Mouse (Mus musculus): ENCODE measurements around the gene Fkbp9. TPM values are rescaled to one million over a fixed set of nuclear protein-coding genes. Genes with fewer than 3 reads are reported as not detected.

Fkbp9 gene
- polyA plus RNA-seq (2014; fragmentation: Illumina TruSeq; extraction: RNeasy Lipid Tissue Mini Kit (QIAGEN cat#74804); ENCODE audit: low read depth, low replicate concordance), result 149 TPM

DNA sequence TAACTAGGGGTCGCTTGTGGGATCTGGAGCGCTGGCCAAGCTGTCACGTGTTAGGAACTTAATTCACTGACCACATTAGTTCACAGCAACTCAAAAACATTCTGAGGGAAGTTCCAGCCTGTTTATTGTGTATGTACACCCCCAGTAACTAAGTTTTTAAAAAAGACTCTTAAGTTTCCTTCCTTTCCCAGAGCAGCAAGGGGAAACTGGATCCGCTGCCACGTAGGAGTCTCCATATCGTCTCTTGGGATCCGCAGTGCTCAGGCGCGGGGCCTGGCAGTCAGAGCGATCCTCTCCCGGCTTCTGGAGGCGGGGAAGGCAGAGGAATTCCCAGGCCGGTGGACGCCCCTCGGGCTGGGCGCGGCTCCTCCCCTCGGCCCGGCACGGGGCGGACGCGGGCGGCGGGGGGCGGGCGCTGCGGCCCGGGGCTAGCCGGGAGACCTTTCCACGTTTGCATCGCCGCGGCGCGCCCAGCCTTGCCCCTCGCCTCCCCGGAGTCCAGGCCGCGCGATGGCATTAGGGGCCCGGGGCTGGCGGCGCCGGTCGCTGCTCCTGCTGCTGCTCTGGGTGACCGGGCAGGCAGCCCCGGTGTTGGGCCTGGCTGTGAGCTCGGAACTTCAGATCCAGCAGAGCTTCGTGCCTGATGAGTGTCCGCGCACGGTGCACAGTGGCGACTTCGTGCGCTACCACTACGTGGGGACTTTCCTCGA is at the start of gene Fkbp9:
Gene Fkbp9 (plus strand): TSS at position 363 of the 710 bp plus-strand sequence.

DNA sequence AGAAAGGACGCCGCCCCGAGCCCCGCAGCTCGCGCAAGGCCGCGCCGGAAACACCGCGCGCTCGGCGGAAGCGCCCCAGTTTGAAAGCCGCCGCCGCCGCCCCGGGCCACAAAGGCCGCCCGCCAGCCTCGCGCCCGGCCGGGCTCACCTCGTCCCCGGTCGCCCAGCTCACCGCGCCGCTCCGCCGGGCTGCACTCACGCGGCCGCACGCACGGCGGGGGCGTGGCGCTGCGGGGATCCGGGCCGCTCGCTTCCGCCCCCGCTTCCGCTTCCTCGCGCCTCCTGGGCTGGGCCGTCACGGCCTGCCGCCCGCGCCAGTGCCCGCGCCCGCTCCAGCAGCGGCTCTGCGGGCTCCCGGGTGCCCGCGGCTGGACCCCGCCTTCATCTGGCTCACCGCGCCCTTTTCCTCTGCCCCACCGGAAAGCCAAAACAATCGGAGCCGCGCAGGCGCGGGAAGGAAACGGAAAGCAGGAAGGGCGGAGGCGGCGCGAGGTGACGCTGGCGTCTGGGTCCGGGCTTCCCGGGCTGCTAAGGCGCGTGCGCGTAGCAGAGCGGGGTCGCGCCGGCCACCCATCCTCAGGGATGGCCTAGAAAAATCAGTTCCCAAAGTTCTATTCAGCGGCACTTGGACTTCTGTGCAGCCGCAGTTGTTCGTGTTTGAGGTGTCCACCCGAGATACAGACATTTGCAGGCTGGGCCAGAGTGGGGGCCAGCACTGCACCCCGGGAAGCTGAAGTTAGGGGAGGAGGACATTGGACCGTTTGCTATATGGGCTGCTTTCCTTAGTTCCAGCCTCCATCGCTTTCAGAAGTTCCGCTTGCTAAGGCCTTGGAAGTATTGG is 34.3 kb upstream of the Fkbp9 start, which contains the start of gene Kbtbd2:
Gene Kbtbd2 (minus strand): TSS at position 503 of the 841 bp plus-strand sequence.

DNA sequence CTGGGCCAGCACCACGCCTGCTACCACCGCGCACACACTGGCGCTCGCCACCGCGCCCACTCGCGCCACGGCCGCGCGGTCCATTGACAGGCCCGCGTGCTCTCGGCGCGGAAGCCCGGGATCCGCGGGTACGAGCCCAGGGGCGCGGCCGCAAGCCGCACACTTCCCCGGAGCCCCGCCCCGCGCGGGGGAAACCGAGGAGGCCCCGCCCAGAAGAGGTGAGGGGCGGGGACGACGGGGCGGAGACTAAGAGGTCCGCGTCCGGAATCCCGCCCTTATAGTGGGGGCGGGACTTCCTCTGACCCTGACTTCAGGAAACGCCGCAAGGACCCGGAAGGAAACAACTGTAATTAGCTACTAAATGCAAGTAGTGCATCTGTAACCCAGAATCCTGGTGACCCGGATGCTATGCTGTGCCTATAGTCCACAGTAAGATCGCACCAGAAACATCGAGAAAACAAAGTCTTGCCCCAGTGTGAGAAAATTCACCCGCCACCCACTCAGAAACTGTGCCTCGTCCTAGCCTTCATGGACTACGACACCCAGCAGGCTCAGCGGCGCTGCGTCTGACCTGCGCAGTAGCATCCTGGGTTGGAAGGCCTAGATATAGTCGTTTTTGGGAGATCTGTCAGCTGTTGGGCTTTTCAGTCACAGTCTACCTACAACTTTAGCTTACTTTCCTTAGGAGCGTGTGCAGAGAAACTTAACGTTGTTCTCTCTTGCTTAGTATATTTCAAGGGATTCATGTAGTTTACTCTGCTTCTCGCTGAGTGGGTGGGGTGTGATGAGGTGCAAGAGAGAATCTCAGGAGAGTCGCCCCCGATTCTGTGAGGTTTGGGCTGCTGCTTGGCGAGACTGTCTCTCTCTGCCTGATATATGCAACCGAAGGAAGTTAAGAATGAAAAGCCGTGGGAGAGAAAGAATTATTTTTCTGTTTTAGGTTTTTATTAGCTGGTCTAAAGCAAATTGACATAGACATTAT is 92.2 kb downstream of the Fkbp9 start, which contains the start of the genes Nt5c3 and Vmn1r4:
Gene Nt5c3 (minus strand): TSS at position 207 of the 982 bp plus-strand sequence.
Gene Vmn1r4 (plus strand): TSS at position 290 of the 982 bp plus-strand sequence.

Other genes with a start within 250 kb of the Fkbp9 start
- gene Lsm5, start 127.3 kb upstream of the Fkbp9 start, polyA plus RNA-seq (2014; fragmentation: Illumina TruSeq; extraction: RNeasy Lipid Tissue Mini Kit (QIAGEN cat#74804); ENCODE audit: low read depth, low replicate concordance), result 28.4 TPM
- 20.6 TPM for gene Avl9, start 117.2 kb upstream of the Fkbp9 start, polyA plus RNA-seq (2014; fragmentation: Illumina TruSeq; extraction: RNeasy Lipid Tissue Mini Kit (QIAGEN cat#74804); ENCODE audit: low read depth, low replicate concordance)
- 16.2 TPM for gene Kbtbd2, start 34.2 kb upstream of the Fkbp9 start, polyA plus RNA-seq (2014; fragmentation: Illumina TruSeq; extraction: RNeasy Lipid Tissue Mini Kit (QIAGEN cat#74804); ENCODE audit: low read depth, low replicate concordance)
- gene Nt5c3, start 91.9 kb downstream of the Fkbp9 start, polyA plus RNA-seq (2014; fragmentation: Illumina TruSeq; extraction: RNeasy Lipid Tissue Mini Kit (QIAGEN cat#74804); ENCODE audit: low read depth, low replicate concordance), result 20.8 TPM
- 0.46 TPM for gene Vmn1r4, start 92.0 kb downstream of the Fkbp9 start, polyA plus RNA-seq (2014; fragmentation: Illumina TruSeq; extraction: RNeasy Lipid Tissue Mini Kit (QIAGEN cat#74804); ENCODE audit: low read depth, low replicate concordance)
- gene Vmn1r5, start 138.2 kb downstream of the Fkbp9 start, polyA plus RNA-seq (2014; fragmentation: Illumina TruSeq; extraction: RNeasy Lipid Tissue Mini Kit (QIAGEN cat#74804); ENCODE audit: low read depth, low replicate concordance), result not detected
- gene Vmn1r6, start 165.2 kb downstream of the Fkbp9 start, polyA plus RNA-seq (2014; fragmentation: Illumina TruSeq; extraction: RNeasy Lipid Tissue Mini Kit (QIAGEN cat#74804); ENCODE audit: low read depth, low replicate concordance), result not detected
- not detected for gene Vmn1r7, start 193.3 kb downstream of the Fkbp9 start, polyA plus RNA-seq (2014; fragmentation: Illumina TruSeq; extraction: RNeasy Lipid Tissue Mini Kit (QIAGEN cat#74804); ENCODE audit: low read depth, low replicate concordance)
- gene Vmn1r8, start 200.2 kb downstream of the Fkbp9 start, polyA plus RNA-seq (2014; fragmentation: Illumina TruSeq; extraction: RNeasy Lipid Tissue Mini Kit (QIAGEN cat#74804); ENCODE audit: low read depth, low replicate concordance), result not detected
- not detected for gene Vmn1r9, start 234.7 kb downstream of the Fkbp9 start, polyA plus RNA-seq (2014; fragmentation: Illumina TruSeq; extraction: RNeasy Lipid Tissue Mini Kit (QIAGEN cat#74804); ENCODE audit: low read depth, low replicate concordance)

Measured in adipose tissue, adult 10 weeks (tissue).